Mouse (Mus musculus) bone marrow macrophage, adult 2 months (primary cell): ENCODE measurements at regions not wholly inside any gene's neighbourhood (a gene's known extent, or its start where the extent isn't known, plus 50 kb on each side); places are given as distances from the start of the nearest gene placed in this dataset.

Experiments used
- H3K27ac ChIP-seq: 2 replicates; pipeline ENCODE4 v1.5.1; 2012; ENCODE audit warnings: low read depth, low read length; ENCODE audit not compliant: insufficient read depth
- H3K4me1 ChIP-seq: 2 replicates; pipeline ENCODE4 v1.6.1; 2012; ENCODE audit warnings: low read length; ENCODE audit not compliant: control insufficient read depth, insufficient read depth
- H3K4me3 ChIP-seq: 2 replicates; pipeline ENCODE4 v1.5.1; 2012; ENCODE audit warnings: mild to moderate bottlenecking, low read length, moderate library complexity; ENCODE audit not compliant: insufficient read depth
- CTCF ChIP-seq: IDR thresholded peaks from 2 replicates; pipeline ENCODE4 v1.5.1; 2012; ENCODE audit warnings: low read depth, mild to moderate bottlenecking, low read length, moderate library complexity
- POLR2A ChIP-seq: IDR thresholded peaks from 2 replicates; pipeline ENCODE4 v1.6.1; 2012; ENCODE audit warnings: mild to moderate bottlenecking, low read depth, low read length, borderline replicate concordance

GRCm38 (mm10) chr12:28979679-28980078 lies 228.1 kb downstream of the Eipr1 start:
- Histone ChIP-seq H3K27ac (no peak overlapping the region), H3K4me3 (no peak overlapping the region), H3K4me1 (no peaks in the 10 kb centered on the region)
- TF ChIP-seq POLR2A (no peak), CTCF (no peak)

GRCm38 (mm10) chr12:28986214-28986613 lies 234.6 kb downstream of the Eipr1 start:
- H3K4me3 ChIP-seq, result no peak overlapping the region
- TF ChIP-seq POLR2A (no peak), CTCF (no peak)
- no peaks in the 10 kb centered on the region for H3K4me1 ChIP-seq
- H3K27ac ChIP-seq, result no peak overlapping the region

- no peaks in the 10 kb centered on the region for H3K4me1 ChIP-seq
- H3K4me3 ChIP-seq, result no peak overlapping the region
- no peak overlapping the region for H3K27ac ChIP-seq
Observed at GRCm38 (mm10) chr12:28997474-28998192, 246.0 kb downstream of the Eipr1 start.

GRCm38 (mm10) chr12:28999963-29000451 lies 248.4 kb downstream of the Eipr1 start:
- Histone ChIP-seq H3K4me3 (no peak overlapping the region), H3K4me1 (no peaks in the 10 kb centered on the region), H3K27ac (no peak overlapping the region)
- no peak for TF ChIP-seq POLR2A
- no peak for TF ChIP-seq CTCF

More at GRCm38 (mm10) chr12:28997474-28998192, 246.0 kb downstream of the Eipr1 start:
- TF ChIP-seq CTCF (no peak), POLR2A (no peak)

- TF ChIP-seq CTCF (no peak), POLR2A (no peak)
- H3K4me1 ChIP-seq, result no peaks in the 10 kb centered on the region
- no peak overlapping the region for H3K27ac ChIP-seq
- no peak overlapping the region for H3K4me3 ChIP-seq
Observed at GRCm38 (mm10) chr12:29004504-29004903, 252.9 kb downstream of the Eipr1 start.

- TF ChIP-seq CTCF, result no peak
- Histone ChIP-seq H3K4me3 (no peak overlapping the region), H3K27ac (no peak overlapping the region), H3K4me1 (no peaks in the 10 kb centered on the region)
Observed at GRCm38 (mm10) chr12:29014601-29015000, 263.0 kb downstream of the Eipr1 start.

GRCm38 (mm10) chr12:29015200-29015862 lies 263.7 kb downstream of the Eipr1 start:
- TF ChIP-seq CTCF (no peak), POLR2A (no peak)
- no peak overlapping the region for H3K4me3 ChIP-seq
- no peaks in the 10 kb centered on the region for H3K4me1 ChIP-seq
- no peak overlapping the region for H3K27ac ChIP-seq

GRCm38 (mm10) chr12:29021152-29021551 lies 269.5 kb downstream of the Eipr1 start:
- Histone ChIP-seq H3K27ac (no peak overlapping the region), H3K4me1 (no peaks in the 10 kb centered on the region), H3K4me3 (no peak overlapping the region)
- TF ChIP-seq POLR2A, result no peak
- TF ChIP-seq CTCF, result no peak

GRCm38 (mm10) chr12:29028171-29028570 lies 276.6 kb downstream of the Eipr1 start:
- Histone ChIP-seq H3K4me1 (no peaks in the 10 kb centered on the region), H3K27ac (no peak overlapping the region), H3K4me3 (no peak overlapping the region)
- TF ChIP-seq CTCF, result no peak
- TF ChIP-seq POLR2A, result no peak

- TF ChIP-seq CTCF (no peak), POLR2A (no peak)
- H3K4me3 ChIP-seq, result no peak overlapping the region
- H3K4me1 ChIP-seq, result no peaks in the 10 kb centered on the region
- H3K27ac ChIP-seq, result no peak overlapping the region
Observed at GRCm38 (mm10) chr12:29029461-29029860, 277.9 kb downstream of the Eipr1 start.
